Mouse (Mus musculus) E14TG2a.4 (cell line): ENCODE results near the gene Cgnl1.
A peak's percentile ranks its signal among the peaks of the same experiment; 100 is the strongest.

Source experiments
- H3K27me3 ChIP-seq: 2 replicates; pipeline ENCODE4 v1.6.1; 2014; ENCODE audit warnings: low read length, control low read depth; ENCODE audit not compliant: insufficient read depth
- H3K36me3 ChIP-seq: 2 replicates; pipeline ENCODE4 v1.6.1; 2014; ENCODE audit warnings: low read length, control low read depth; ENCODE audit not compliant: insufficient read depth
- H3K4me1 ChIP-seq: replicated peaks from 2 replicates; pipeline ENCODE4 v1.6.1; 2014; ENCODE audit warnings: low read depth, low read length, control low read depth
- H3K4me3 ChIP-seq: replicated peaks from 2 replicates; pipeline ENCODE4 v1.5.1; 2014; ENCODE audit warnings: mild to moderate bottlenecking, low read length
- H3K9me3 ChIP-seq: 2 replicates; pipeline ENCODE4 v1.6.1; 2014; ENCODE audit warnings: low read length, control low read depth
- CTCF ChIP-seq: conservative IDR thresholded peaks from 2 replicates; pipeline ENCODE4 v1.5.1; 2014; ENCODE audit warnings: low read length
- NANOG ChIP-seq: IDR thresholded peaks from 2 replicates; pipeline ENCODE4 v1.6.1; 2014; ENCODE audit warnings: borderline replicate concordance, low read length, mixed read lengths
- POU5F1 ChIP-seq: IDR thresholded peaks from 2 replicates; pipeline ENCODE4 v1.6.1; 2014; ENCODE audit warnings: low read length, borderline replicate concordance

Gene Cgnl1

GRCm38 (mm10) chr9:71684772-71685171 is 86.6 kb downstream of the Cgnl1 start:
- no peaks in the 10 kb centered on the region for H3K36me3 ChIP-seq
- no peak overlapping the region for H3K4me3 ChIP-seq
- no peaks in the 10 kb centered on the region for H3K27me3 ChIP-seq
- peaks cover 4% of the 10 kb centered on the region; the same call in 1 of the 2 replicates for H3K4me1 ChIP-seq
- H3K9me3 ChIP-seq: peaks cover 3% of the 10 kb centered on the region; the same call in 1 of the 2 replicates
- TF ChIP-seq POU5F1: no peak
- TF ChIP-seq CTCF: no peak
- TF ChIP-seq NANOG: no peak

- no peaks in the 10 kb centered on the region for H3K27me3 ChIP-seq
- H3K4me3 ChIP-seq: no peak overlapping the region
- H3K4me1 ChIP-seq: 0 out of 2 replicates have a peak, but pooled peaks cover 12% of the 10 kb centered on the region
- H3K9me3 ChIP-seq: peaks cover 3% of the 10 kb centered on the region; the same call in 1 of the 2 replicates
- TF ChIP-seq NANOG (no peak), POU5F1 (no peak), CTCF (no peak)
- H3K36me3 ChIP-seq: no peaks in the 10 kb centered on the region
Measured at GRCm38 (mm10) chr9:71680381-71680780, 91.0 kb downstream of the Cgnl1 start.

- TF ChIP-seq POU5F1: no peak
- TF ChIP-seq CTCF: no peak
- TF ChIP-seq NANOG: no peak
- 0 out of 2 replicates have a peak, but pooled peaks cover 12% of the 10 kb centered on the region for H3K4me1 ChIP-seq
- H3K9me3 ChIP-seq: peaks cover 3% of the 10 kb centered on the region; the same call in 1 of the 2 replicates
- H3K27me3 ChIP-seq: no peaks in the 10 kb centered on the region
- no peaks in the 10 kb centered on the region for H3K36me3 ChIP-seq
- H3K4me3 ChIP-seq: no peak overlapping the region
Measured at GRCm38 (mm10) chr9:71679103-71679815, 92.1 kb downstream of the Cgnl1 start.

- no peak overlapping the region for H3K4me3 ChIP-seq
- H3K36me3 ChIP-seq: no peaks in the 10 kb centered on the region
- H3K4me1 ChIP-seq: 0 out of 2 replicates have a peak, but pooled peaks cover 12% of the 10 kb centered on the region
- no peaks in the 10 kb centered on the region for H3K27me3 ChIP-seq
- TF ChIP-seq NANOG: no peak
- TF ChIP-seq CTCF: no peak
- TF ChIP-seq POU5F1: no peak
- H3K9me3 ChIP-seq: no peaks in the 10 kb centered on the region
Measured at GRCm38 (mm10) chr9:71676988-71677688, 94.3 kb downstream of the Cgnl1 start.

GRCm38 (mm10) chr9:71675799-71676414 is 95.5 kb downstream of the Cgnl1 start:
- Histone ChIP-seq H3K27me3 (no peaks in the 10 kb centered on the region), H3K4me1 (0 out of 2 replicates have a peak, but pooled peaks cover 12% of the 10 kb centered on the region), H3K4me3 (no peak overlapping the region), H3K36me3 (no peaks in the 10 kb centered on the region), H3K9me3 (no peaks in the 10 kb centered on the region)
- TF ChIP-seq NANOG (no peak), CTCF (no peak), POU5F1 (no peak)

- Histone ChIP-seq H3K9me3 (no peaks in the 10 kb centered on the region), H3K27me3 (no peaks in the 10 kb centered on the region), H3K36me3 (no peaks in the 10 kb centered on the region), H3K4me3 (no peak overlapping the region), H3K4me1 (0 out of 2 replicates have a peak, but pooled peaks cover 12% of the 10 kb centered on the region)
- TF ChIP-seq NANOG (no peak), CTCF (no peak), POU5F1 (no peak)
Measured at GRCm38 (mm10) chr9:71675216-71675615, 96.2 kb downstream of the Cgnl1 start.

- Histone ChIP-seq H3K36me3 (no peaks in the 10 kb centered on the region), H3K4me1 (0 out of 2 replicates have a peak, but pooled peaks cover 11% of the 10 kb centered on the region), H3K4me3 (no peak overlapping the region), H3K27me3 (no peaks in the 10 kb centered on the region), H3K9me3 (no peaks in the 10 kb centered on the region)
- TF ChIP-seq POU5F1: no peak
- no peak for TF ChIP-seq CTCF
- no peak for TF ChIP-seq NANOG
Measured at GRCm38 (mm10) chr9:71674476-71674875, 96.9 kb downstream of the Cgnl1 start.

GRCm38 (mm10) chr9:71672495-71672894 is 98.9 kb downstream of the Cgnl1 start:
- no peaks in the 10 kb centered on the region for H3K36me3 ChIP-seq
- no peaks in the 10 kb centered on the region for H3K9me3 ChIP-seq
- H3K4me3 ChIP-seq: no peak overlapping the region
- no peaks in the 10 kb centered on the region for H3K27me3 ChIP-seq
- TF ChIP-seq NANOG: no peak
- TF ChIP-seq CTCF: peak; percentile 79
- no peak for TF ChIP-seq POU5F1
- peaks cover 7% of the 10 kb centered on the region for H3K4me1 ChIP-seq
